Mouse (Mus musculus): ENCODE measurements at regions not wholly inside any gene's neighbourhood (a gene's known extent, or its start where the extent isn't known, plus 50 kb on each side); places are given as distances from the start of the nearest gene placed in this dataset.
A peak's percentile ranks its signal among the peaks of the same experiment; 100 is the strongest.

DNA sequence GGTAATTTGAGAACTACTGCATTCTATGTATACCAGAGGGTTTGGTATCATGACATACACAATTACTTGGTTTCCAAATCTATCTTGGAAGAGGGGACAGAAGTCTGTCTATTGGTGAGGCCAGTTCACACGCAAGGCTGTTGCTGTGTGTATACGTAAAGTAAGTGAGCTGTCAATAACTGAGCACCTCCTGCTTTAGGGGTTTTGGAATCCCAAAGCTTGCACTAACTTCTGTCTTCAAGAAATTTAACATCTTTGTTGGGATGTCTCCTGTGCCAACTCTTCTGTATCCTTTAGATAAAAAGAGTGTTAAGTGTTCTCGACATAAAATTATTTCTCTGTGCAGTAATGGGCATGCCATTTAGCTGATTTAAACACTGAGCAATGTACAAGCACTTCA, 572.1 kb downstream of the Plcl1 start:
- Histone ChIP-seq H3K4me2 (ENCODE audit: low read depth, low read length) (no peak overlapping the region), H3K36me3 (ENCODE audit: control insufficient read depth, insufficient read depth, low read length) (no peaks in the 10 kb centered on the region), H3K9me3 (ENCODE audit: control insufficient read depth, low read length) (no peaks in the 10 kb centered on the region), H3K4me1 (ENCODE audit: control insufficient read depth, insufficient read depth, low read length) (no peaks in the 10 kb centered on the region), H3K4me3 (ENCODE audit: low read depth, low read length) (no peak overlapping the region), H3K9ac (ENCODE audit: low read depth, low read length) (no peak overlapping the region), H3K27ac (replicated peaks; ENCODE audit: low read depth, low read length) (no peak overlapping the region), H3K27me3 (replicated peaks; ENCODE audit: control insufficient read depth, insufficient read depth, low read length) (no peaks in the 10 kb centered on the region)
- no peak for ATAC-seq (ENCODE audit: low read depth)
- DNase-seq (ENCODE audit: low spot score) = no peak
- 81% methylated on average over 3 of the region's 3 CpGs for WGBS

DNA sequence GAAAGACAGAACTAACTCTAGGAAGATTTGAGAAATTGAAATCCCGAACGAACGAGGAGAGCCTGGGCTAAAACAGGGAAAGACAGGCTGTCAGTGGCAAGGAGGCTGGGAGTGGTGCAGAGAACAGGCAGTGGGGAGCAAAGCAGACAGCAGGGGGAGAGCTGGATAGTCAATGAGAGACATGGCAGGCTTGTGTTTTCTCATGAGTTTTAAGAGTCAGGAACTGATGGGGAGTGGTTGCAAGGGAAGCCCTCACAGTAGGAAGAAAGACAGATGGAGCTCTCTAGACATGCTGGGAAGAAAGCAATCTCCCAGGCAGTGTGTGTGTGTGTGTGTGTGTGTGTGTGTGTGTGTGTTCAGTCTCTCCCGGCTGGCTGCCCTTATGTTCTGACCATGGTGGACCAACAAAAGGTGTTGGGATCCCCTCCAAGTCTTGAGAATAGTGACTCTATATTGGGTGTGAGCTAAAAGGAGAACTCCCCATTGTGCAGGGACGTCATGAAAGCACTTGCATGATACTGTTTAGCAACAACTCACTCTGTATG, 577.9 kb downstream of the Plcl1 start:
- H3K9ac ChIP-seq (ENCODE audit: low read depth, low read length) = no peak overlapping the region
- H3K36me3 ChIP-seq (ENCODE audit: control insufficient read depth, insufficient read depth, low read length) = no peaks in the 10 kb centered on the region
- no peak overlapping the region for H3K4me3 ChIP-seq (ENCODE audit: low read depth, low read length)
- DNase-seq (ENCODE audit: low spot score) (no peak), ATAC-seq (ENCODE audit: low read depth) (no peak)
- H3K4me2 ChIP-seq (ENCODE audit: low read depth, low read length) = no peak overlapping the region
- H3K9me3 ChIP-seq (ENCODE audit: control insufficient read depth, low read length) = no peaks in the 10 kb centered on the region
- H3K27me3 ChIP-seq (replicated peaks; ENCODE audit: control insufficient read depth, insufficient read depth, low read length) = no peaks in the 10 kb centered on the region
- H3K4me1 ChIP-seq (ENCODE audit: control insufficient read depth, insufficient read depth, low read length) = no peaks in the 10 kb centered on the region
- 71% methylated on average over 5 of the region's 5 CpGs for WGBS
- no peak overlapping the region for H3K27ac ChIP-seq (replicated peaks; ENCODE audit: low read depth, low read length)

DNA sequence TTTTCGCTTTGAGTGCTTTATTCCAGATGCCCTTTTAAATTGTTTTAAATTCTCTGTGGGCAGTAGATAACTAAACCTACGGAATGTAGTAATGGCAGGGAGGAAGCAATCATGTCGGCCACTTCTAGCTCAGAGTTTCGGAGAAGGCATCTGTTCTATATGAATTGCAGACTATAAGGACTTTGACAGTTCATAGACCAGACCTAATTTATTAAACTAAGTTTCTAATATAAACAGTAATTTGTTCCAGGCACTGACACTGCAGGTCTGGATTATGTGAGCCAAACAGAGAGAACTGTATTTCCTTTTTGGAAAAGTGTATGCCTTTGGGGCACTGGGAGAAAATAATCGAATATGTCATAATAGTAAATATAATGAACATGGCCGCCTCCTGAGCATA, 591.4 kb downstream of the Plcl1 start:
- no peak overlapping the region for H3K27ac ChIP-seq (replicated peaks; ENCODE audit: low read depth, low read length)
- H3K36me3 ChIP-seq (ENCODE audit: control insufficient read depth, insufficient read depth, low read length) = no peaks in the 10 kb centered on the region
- no peak overlapping the region for H3K9ac ChIP-seq (ENCODE audit: low read depth, low read length)
- no peaks in the 10 kb centered on the region for H3K9me3 ChIP-seq (ENCODE audit: control insufficient read depth, low read length)
- H3K27me3 ChIP-seq (replicated peaks; ENCODE audit: control insufficient read depth, insufficient read depth, low read length) = no peaks in the 10 kb centered on the region
- no peak for ATAC-seq (ENCODE audit: low read depth)
- H3K4me1 ChIP-seq (ENCODE audit: control insufficient read depth, insufficient read depth, low read length) = no peaks in the 10 kb centered on the region
- peak; percentile 17 for DNase-seq (ENCODE audit: low spot score)
- WGBS = 39% methylated on average over 6 of the region's 6 CpGs
- H3K4me3 ChIP-seq (ENCODE audit: low read depth, low read length) = no peak overlapping the region
- no peak overlapping the region for H3K4me2 ChIP-seq (ENCODE audit: low read depth, low read length)
